Mouse (Mus musculus) cerebral cortex, adult 2 months (tissue): ENCODE results near the gene Cln6.

Source experiments
- WGBS: fragments of 180-500 bp; shearing (Covaris S2); methylation state at CpG from one replicate; pipeline ENCODE4 v1.1.7; 2018; 5-methylcytosine and 5-hydroxymethylcytosine counted together

Gene Cln6

GRCm38 (mm10) chr9:62838506-62839171, at the start of gene Cln6:
Gene Cln6 (plus strand): TSS chr9:62838785.
- 1% methylated on average over 48 of the region's 48 CpGs for WGBS

GRCm38 (mm10) chr9:62789856-62790255, 48.7 kb upstream of the Cln6 start:
- WGBS, result 69% methylated on average over 12 of the region's 12 CpGs

GRCm38 (mm10) chr9:62799218-62799617, 39.4 kb upstream of the Cln6 start:
- WGBS, result 81% methylated on average over 2 of the region's 2 CpGs

GRCm38 (mm10) chr9:62810095-62810494, 28.5 kb upstream of the Cln6 start:
- 15% methylated on average over 8 of the region's 8 CpGs for WGBS

- under 1% methylated on average over 58 of the region's 58 CpGs for WGBS
Measured at GRCm38 (mm10) chr9:62810543-62811515, 27.8 kb upstream of the Cln6 start.

- under 1% methylated on average over 67 of the region's 68 CpGs for WGBS
Measured at GRCm38 (mm10) chr9:62811516-62812121, 27.0 kb upstream of the Cln6 start, which contains the start of gene Fem1b. Gene Fem1b (minus strand): TSS chr9:62811934.

- WGBS, result 15% methylated on average over 14 of the region's 14 CpGs
Measured at GRCm38 (mm10) chr9:62812216-62813049, 26.2 kb upstream of the Cln6 start.

- 97% methylated on average over 2 of the region's 2 CpGs for WGBS
Measured at GRCm38 (mm10) chr9:62814751-62815150, 23.8 kb upstream of the Cln6 start.

GRCm38 (mm10) chr9:62816323-62817098, 22.1 kb upstream of the Cln6 start:
- WGBS, result 78% methylated on average over 9 of the region's 9 CpGs

- 32% methylated on average over 12 of the region's 12 CpGs for WGBS
Measured at GRCm38 (mm10) chr9:62817099-62817571, 21.4 kb upstream of the Cln6 start.

GRCm38 (mm10) chr9:62817828-62818614, 20.6 kb upstream of the Cln6 start:
- 75% methylated on average over 4 of the region's 4 CpGs for WGBS

- 87% methylated on average over 3 of the region's 3 CpGs for WGBS
Measured at GRCm38 (mm10) chr9:62819494-62819893, 19.1 kb upstream of the Cln6 start.

- 89% methylated on average over 6 of the region's 6 CpGs for WGBS
Measured at GRCm38 (mm10) chr9:62819910-62820309, 18.7 kb upstream of the Cln6 start.

GRCm38 (mm10) chr9:62820829-62821228, 17.8 kb upstream of the Cln6 start:
- 96% methylated on average over 6 of the region's 6 CpGs for WGBS

GRCm38 (mm10) chr9:62821811-62822210, 16.8 kb upstream of the Cln6 start:
- WGBS, result 96% methylated on average over 7 of the region's 7 CpGs

GRCm38 (mm10) chr9:62825791-62826393, 12.7 kb upstream of the Cln6 start:
- WGBS, result 33% methylated on average over 9 of the region's 9 CpGs

GRCm38 (mm10) chr9:62826456-62826855, 12.1 kb upstream of the Cln6 start:
- WGBS, result 28% methylated on average over 7 of the region's 7 CpGs

GRCm38 (mm10) chr9:62827939-62828652, 10.5 kb upstream of the Cln6 start:
- 5% methylated on average over 24 of the region's 24 CpGs for WGBS
